Mouse (Mus musculus): Measurements from ENCODE around the gene Trhr2. TPM values are rescaled to one million over a fixed set of nuclear protein-coding genes. Genes with fewer than 3 reads are reported as not detected.
A peak's percentile ranks its signal among the peaks of the same experiment; 100 is the strongest.

Gene Trhr2
- total RNA-seq (2021), result not detected
- long read RNA-seq, experiment 1, result 0 reads
- long read RNA-seq, experiment 2, result 0 reads

GRCm38 (mm10) chr8:122360696-122361416, at the start of gene Trhr2:
Gene Trhr2, minus strand, starts transcription at chr8:122360746.
- DNase-seq (ENCODE audit: low spot score in 2 of 2), result no peak

DNA sequence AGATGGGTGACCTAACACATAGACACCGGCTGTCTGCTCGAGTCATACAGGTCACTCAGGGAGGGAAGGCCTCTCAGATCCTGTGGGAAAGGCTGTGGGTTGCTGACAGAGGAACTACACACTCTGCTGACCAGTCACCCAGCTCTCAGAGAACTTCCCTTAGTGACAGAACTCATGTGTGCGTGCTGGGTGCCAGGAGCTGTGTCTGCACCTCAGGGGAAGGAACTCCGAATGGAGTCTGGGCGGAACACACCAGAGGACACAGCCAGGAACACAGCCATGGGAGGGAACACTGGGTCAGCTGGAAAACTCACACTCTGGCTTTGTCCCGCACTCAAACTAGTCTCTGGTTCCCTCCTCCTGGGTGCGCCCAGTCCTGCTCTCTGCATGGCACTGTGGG, 47.1 kb upstream of the Trhr2 start:
- DNase-seq (ENCODE audit: low spot score in 2 of 2), result no peak

DNA sequence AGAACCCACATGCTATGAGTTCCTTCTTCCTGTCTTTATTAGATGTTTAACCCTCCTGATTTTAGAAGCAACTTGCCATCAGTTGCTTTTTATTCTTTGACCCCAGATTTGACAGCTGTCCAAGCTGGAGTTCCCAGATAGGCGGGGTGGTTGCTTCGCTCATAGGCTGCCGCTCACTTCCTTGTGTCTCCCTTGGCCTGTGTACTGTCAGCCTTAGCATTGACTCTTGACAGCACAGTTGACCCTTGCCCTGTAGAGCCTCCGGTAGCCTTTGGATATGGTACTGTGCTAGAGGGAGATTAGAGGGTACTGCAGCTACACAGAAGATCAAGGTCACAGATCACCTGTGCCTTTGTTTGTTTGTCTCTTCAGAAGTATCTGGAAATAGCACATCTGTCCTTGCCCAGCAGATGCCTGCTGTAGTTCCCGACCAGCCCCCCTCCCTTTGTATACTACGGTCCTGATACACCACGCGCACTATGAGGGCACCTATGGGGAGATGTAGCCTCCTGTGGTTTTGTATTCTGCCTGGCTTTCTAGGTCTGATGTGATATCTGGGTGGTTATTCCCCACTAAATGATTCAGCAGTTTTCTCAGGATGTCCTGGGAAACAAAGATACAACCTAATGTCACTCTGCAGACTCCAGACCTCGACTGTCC, 44.7 kb upstream of the Trhr2 start:
- DNase-seq (ENCODE audit: low spot score in 2 of 2), result no peak

- DNase-seq (ENCODE audit: low spot score in 2 of 2), result no peak
Measured at GRCm38 (mm10) chr8:122398186-122398585, 37.6 kb upstream of the Trhr2 start.

GRCm38 (mm10) chr8:122395291-122395690, 34.7 kb upstream of the Trhr2 start:
- no peak for DNase-seq (ENCODE audit: low spot score in 2 of 2)

DNA sequence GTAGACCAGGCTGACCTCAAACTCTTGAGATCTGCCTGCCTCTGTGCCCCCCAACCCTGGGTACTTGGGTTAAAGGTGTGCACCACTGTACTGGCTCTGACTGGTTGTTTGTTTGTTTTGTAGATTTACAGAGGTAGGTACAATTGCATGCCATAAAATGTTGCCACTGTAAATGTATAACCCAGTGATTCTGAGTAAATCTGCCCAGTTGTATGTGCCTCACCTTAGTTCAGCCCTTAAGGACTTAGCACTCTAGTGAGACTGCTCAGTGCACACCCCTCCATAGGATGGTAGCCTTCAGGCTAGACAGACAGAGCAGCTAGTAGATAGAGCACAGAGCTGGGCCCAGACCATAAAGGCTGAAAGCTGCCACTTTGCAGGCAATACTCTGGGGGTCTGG, 33.2 kb upstream of the Trhr2 start:
- DNase-seq (ENCODE audit: low spot score in 2 of 2), result no peak

- no peak for DNase-seq (ENCODE audit: low spot score in 2 of 2)
Measured at GRCm38 (mm10) chr8:122390758-122391157, 30.2 kb upstream of the Trhr2 start.

DNA sequence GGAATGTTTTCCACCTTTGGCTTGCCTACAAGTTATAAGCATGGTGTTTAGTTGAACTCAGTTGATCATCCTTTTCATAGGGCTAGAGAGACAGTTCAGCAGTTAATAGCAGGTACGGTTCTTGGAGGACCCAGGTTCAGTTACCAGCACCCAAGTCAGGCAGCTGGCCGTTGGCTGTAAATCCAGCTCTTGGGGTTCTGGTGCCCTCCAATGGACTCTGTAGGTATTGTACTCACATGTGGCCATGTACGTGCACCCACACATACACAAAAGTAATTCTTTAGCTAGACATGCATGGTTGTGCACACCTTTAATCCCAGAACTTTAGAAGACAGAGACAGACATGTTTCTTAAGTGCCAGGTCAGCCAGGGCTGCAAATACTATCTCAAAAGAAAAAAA, 28.8 kb upstream of the Trhr2 start:
- no peak for DNase-seq (ENCODE audit: low spot score in 2 of 2)

DNA sequence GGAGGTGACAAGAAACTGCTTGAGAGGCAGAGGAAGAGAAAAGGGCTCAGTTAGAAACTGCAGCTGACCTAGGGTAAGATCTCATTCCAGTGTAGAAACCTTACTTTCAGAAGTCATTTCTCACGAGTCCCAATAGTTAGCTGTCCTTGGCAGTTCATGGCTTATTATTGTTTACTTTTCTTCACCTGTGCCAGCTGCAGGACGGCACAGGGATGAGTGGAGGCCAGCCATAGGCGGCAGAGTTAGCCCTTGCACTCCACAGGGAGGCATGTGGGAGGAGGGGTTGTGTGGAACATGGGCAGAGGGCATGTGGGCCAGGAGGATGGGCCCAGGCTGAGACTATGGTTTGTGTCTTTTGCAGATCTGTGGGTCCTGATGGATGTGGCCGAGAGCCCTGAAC, 22.5 kb upstream of the Trhr2 start:
- no peak for DNase-seq (ENCODE audit: low spot score in 2 of 2)

GRCm38 (mm10) chr8:122376365-122377231, 16.1 kb upstream of the Trhr2 start, which contains the start of gene Zc3h18:
Gene Zc3h18, plus strand, starts transcription at chr8:122376609.
- peak; percentile 97 to 99 for DNase-seq (ENCODE audit: low spot score in 2 of 2)

- DNase-seq (ENCODE audit: low spot score in 2 of 2), result no peak
Measured at GRCm38 (mm10) chr8:122375751-122376364, 15.3 kb upstream of the Trhr2 start.

- DNase-seq (ENCODE audit: low spot score in 2 of 2), result no peak
Measured at GRCm38 (mm10) chr8:122375320-122375719, 14.8 kb upstream of the Trhr2 start.

DNA sequence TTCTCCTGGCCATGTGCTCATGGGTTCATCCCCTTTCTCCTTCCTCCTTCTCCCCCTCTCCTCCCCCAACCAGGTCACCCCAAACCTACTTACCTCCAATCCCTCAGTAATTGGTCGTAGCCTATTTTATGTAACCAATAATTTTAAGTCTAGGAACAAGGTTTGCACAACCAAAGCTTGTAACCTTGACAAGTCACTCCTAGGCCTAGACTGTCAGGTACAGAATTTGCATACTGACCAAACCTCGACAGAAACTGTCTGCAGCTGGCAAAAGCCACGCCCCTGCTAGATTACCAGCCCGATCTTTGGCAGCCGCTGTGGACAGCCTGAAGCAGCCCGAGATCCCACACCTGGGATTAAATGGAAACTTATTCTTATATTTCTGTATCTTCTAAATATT, 11.2 kb upstream of the Trhr2 start:
- DNase-seq (ENCODE audit: low spot score in 2 of 2), result no peak

- DNase-seq (ENCODE audit: low spot score in 2 of 2), result peak; percentile 41 to 44
Measured at GRCm38 (mm10) chr8:122369665-122370064, 9.1 kb upstream of the Trhr2 start.

DNA sequence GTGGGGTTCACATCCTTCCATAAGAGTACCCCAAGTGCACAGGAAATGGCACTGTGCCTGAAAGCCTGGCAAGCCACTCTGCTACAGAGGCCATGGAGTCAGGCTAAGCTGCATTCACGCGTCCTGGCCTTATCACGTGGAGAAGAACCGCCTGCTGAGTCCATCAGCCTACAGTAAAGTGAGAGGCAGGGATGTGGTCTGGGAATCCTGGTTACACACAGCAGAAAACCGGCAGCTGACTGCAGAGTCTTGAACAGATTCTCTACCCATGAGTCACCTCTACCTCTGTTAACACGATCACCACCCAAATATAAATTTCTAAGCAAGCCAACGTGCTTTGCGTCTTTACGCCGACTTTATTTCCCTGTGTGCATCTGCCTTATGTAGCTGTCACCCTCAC, 7.9 kb upstream of the Trhr2 start:
- no peak for DNase-seq (ENCODE audit: low spot score in 2 of 2)

DNA sequence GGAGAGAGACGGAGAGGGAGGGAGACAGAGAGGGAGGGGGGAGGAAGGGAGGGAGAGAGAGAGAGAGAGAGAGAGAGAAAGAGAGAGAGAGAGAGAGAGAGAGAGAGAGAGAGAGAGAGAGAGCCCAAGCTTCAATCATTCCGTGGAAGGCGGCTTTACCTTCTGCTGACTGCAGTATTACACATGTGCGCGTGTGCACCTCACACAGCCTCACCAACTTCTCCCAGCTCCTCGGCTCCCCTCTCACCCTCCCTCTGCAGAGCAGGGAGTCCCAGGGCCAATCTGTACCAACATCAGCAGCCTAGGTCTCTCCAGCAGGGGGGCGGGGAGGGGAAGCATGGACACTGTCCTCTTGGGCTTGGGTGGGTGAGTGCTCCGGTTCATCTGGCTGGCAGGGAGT, 2.4 kb upstream of the Trhr2 start:
- DNase-seq (ENCODE audit: low spot score in 2 of 2), result no peak

- DNase-seq (ENCODE audit: low spot score in 2 of 2), result no peak
Measured at GRCm38 (mm10) chr8:122362271-122362670, 1.7 kb upstream of the Trhr2 start.

- no peak for DNase-seq (ENCODE audit: low spot score in 2 of 2)
Measured at GRCm38 (mm10) chr8:122359111-122359775, 1.3 kb downstream of the Trhr2 start.

DNA sequence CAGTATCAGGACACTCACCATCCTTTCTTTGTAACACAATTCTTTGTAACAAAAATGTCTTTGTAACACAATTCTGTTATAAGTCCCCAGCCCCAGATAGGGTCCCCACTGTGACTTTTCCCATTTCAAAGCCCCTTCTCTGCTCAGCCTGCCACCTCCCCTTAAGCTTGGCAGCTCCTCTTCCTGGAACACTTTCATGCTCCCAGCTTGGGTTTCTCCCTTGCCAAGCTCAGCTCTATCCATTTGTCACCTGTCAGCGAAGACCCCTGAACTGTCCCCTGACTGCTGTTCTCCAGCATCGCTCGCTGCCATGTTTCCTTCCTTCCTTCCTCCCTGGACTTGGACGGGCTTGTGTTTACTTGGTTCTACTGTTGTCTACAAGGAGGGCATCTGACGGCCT, 2.9 kb downstream of the Trhr2 start:
- no peak for DNase-seq (ENCODE audit: low spot score in 2 of 2)

DNA sequence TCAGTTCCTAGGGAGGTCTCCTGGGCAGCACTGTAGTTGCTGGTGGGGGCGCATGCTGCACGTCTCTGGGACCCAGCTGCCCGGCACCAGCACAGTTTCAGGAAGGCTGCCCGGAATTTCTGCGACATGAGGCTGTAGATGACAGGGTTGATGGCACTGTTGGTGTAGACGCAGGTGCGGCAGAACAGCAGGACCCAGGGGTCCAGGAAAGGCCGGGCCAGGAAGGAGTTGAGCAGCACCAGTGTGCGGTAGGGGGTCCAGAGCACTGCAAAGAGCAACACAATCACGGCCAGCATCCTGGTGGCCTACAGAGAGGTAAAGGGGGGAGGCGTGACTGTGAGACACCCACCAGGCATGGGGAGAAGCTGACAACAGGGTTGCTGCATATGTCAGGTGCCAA, 3.3 kb downstream of the Trhr2 start:
- no peak for DNase-seq (ENCODE audit: low spot score in 2 of 2)
